Mouse (Mus musculus) midbrain, postnatal 0 days (tissue): ENCODE data around the gene Fam129b. TPM values are rescaled to one million over a fixed set of nuclear protein-coding genes. Genes with fewer than 3 reads are reported as not detected.
A peak's percentile ranks its signal among the peaks of the same experiment; 100 is the strongest.

Source experiments
- ATAC-seq: fragments of 200-750 bp; cut with Nextera tagmentation; 2 replicates; pipeline ENCODE4 v1.8.0; 2017; ENCODE audit warnings: moderate number of reproducible peaks, mild to moderate bottlenecking, moderate TSS enrichment, moderate library complexity; ENCODE audit not compliant: low FRiP score
- DNase-seq: peaks from one replicate; pipeline ENCODE4 v3.0.0-alpha.2; 2015; ENCODE audit warnings: low spot score
- H3K27ac ChIP-seq: fragments of 300-500 bp; sonication (generic); 2 replicates; pipeline ENCODE4 v1.5.1; 2014; ENCODE audit warnings: low read depth, mild to moderate bottlenecking, low read length, mixed read lengths
- H3K27me3 ChIP-seq: fragments of 300-500 bp; sonication (generic); 2 replicates; pipeline ENCODE4 v1.6.1; 2014; ENCODE audit warnings: low read length, control low read depth, mixed read lengths; ENCODE audit not compliant: insufficient read depth
- H3K36me3 ChIP-seq: fragments of 300-500 bp; sonication (generic); 2 replicates; pipeline ENCODE4 v1.6.1; 2014; ENCODE audit warnings: low read length, control low read depth, mixed read lengths; ENCODE audit not compliant: insufficient read depth
- H3K4me1 ChIP-seq: fragments of 300-500 bp; sonication (generic); 2 replicates; pipeline ENCODE4 v1.6.1; 2014; ENCODE audit warnings: mild to moderate bottlenecking, control low read depth, antibody characterized with exemption, low read length, mixed read lengths; ENCODE audit not compliant: insufficient read depth
- H3K4me2 ChIP-seq: fragments of 300-500 bp; sonication (generic); 2 replicates; pipeline ENCODE4 v1.6.1; 2014; ENCODE audit warnings: low read depth, mild to moderate bottlenecking, low read length, mixed read lengths; ENCODE audit not compliant: poor library complexity, severe bottlenecking
- H3K4me3 ChIP-seq: fragments of 300-500 bp; sonication (generic); 2 replicates; pipeline ENCODE4 v1.5.1; 2014; ENCODE audit warnings: low read depth, mild to moderate bottlenecking, low read length, moderate library complexity
- H3K9ac ChIP-seq: fragments of 300-500 bp; sonication (generic); replicated peaks from 2 replicates; pipeline ENCODE4 v1.6.1; 2014; ENCODE audit warnings: mild to moderate bottlenecking, low read length, moderate library complexity, mixed read lengths; ENCODE audit not compliant: poor library complexity, severe bottlenecking
- H3K9me3 ChIP-seq: fragments of 300-500 bp; sonication (generic); 2 replicates; pipeline ENCODE4 v1.6.1; 2016; ENCODE audit warnings: low read length, control low read depth
- CTCF ChIP-seq: IDR thresholded peaks from 2 replicates; pipeline ENCODE4 v1.5.1; 2016; ENCODE audit warnings: antibody characterized with exemption, mild to moderate bottlenecking
- WGBS: fragments of 180-500 bp; shearing (Covaris S2); extraction: QIAGEN DNeasy Blood & Tissue Kit; methylation state at CpG from one replicate; pipeline ENCODE4 v1.1.7; 2014; 5-methylcytosine and 5-hydroxymethylcytosine counted together
- polyA plus RNA-seq: library from polyadenylated mRNA; unstranded; fragments of >200 nt; fragmentation: Nextera tagmentation; extraction: Ambion mirVana; gene quantifications from 2 replicates; pipeline ENCODE4 v1.2.1, GENCODE M21; 2015
- total RNA-seq: library from RNA; depleted of rRNA; stranded (reverse); fragments of >200 nt; gene quantifications from 2 replicates; pipeline ENCODE4 v1.2.3, GENCODE M21; 2014

Gene Fam129b
- total and polyA plus RNA-seq, 2 experiments from 2014 or later, result 17.7 to 39.5 TPM

GRCm38 (mm10) chr2:32926330-32927075 lies 50.6 kb downstream of the Fam129b start:
- DNase-seq, result no peak
- H3K4me3 ChIP-seq, result no peak overlapping the region
- no peak for ATAC-seq
- no peak overlapping the region for H3K9ac ChIP-seq
- H3K27me3 ChIP-seq, result no peaks in the 10 kb centered on the region
- H3K27ac ChIP-seq, result no peak overlapping the region
- H3K9me3 ChIP-seq, result no peaks in the 10 kb centered on the region
- H3K36me3 ChIP-seq, result peaks cover 57% of the 10 kb centered on the region
- H3K4me1 ChIP-seq, result no peaks in the 10 kb centered on the region
- no peak for TF ChIP-seq CTCF
- no peak overlapping the region for H3K4me2 ChIP-seq
- WGBS, result 90% methylated on average over 12 of the region's 12 CpGs

DNA sequence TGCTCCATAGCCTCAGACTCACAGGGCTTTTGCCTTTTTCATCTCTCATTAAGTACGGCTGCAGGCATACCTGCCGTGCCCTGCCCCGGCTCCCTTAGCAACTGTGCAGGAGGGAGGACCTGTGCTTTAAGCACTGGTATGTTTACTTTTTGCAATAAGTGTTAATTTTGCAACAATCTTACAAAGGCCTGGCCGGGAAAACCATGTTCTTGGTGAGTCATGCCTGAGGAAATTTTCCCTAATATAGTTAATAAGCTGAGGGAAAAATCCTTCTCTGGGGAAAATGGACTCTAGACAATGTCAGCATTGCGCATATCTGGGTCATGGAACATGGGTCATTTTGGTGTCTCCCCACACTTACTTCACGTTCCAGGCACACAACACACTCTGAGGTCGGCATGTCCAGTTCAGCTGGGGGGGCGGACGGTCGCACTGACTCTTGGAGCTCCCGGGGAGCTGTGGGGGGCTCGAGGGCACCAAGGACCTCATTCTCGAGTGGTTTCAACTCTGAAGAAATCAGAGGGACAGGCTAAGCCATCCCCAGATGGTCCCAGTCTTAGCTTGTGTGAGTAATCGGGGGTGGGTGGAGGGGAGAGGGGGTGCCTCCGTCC lies 51.8 kb downstream of the Fam129b start:
- no peaks in the 10 kb centered on the region for H3K4me1 ChIP-seq
- H3K27me3 ChIP-seq, result no peaks in the 10 kb centered on the region
- peaks cover 54% of the 10 kb centered on the region for H3K36me3 ChIP-seq
- H3K9me3 ChIP-seq, result no peaks in the 10 kb centered on the region
- no peak overlapping the region for H3K4me3 ChIP-seq
- DNase-seq (no peak), ATAC-seq (no peak)
- H3K4me2 ChIP-seq, result no peak overlapping the region
- 77% methylated on average over 15 of the region's 15 CpGs for WGBS
- no peak overlapping the region for H3K27ac ChIP-seq
- no peak for TF ChIP-seq CTCF
- no peak overlapping the region for H3K9ac ChIP-seq

DNA sequence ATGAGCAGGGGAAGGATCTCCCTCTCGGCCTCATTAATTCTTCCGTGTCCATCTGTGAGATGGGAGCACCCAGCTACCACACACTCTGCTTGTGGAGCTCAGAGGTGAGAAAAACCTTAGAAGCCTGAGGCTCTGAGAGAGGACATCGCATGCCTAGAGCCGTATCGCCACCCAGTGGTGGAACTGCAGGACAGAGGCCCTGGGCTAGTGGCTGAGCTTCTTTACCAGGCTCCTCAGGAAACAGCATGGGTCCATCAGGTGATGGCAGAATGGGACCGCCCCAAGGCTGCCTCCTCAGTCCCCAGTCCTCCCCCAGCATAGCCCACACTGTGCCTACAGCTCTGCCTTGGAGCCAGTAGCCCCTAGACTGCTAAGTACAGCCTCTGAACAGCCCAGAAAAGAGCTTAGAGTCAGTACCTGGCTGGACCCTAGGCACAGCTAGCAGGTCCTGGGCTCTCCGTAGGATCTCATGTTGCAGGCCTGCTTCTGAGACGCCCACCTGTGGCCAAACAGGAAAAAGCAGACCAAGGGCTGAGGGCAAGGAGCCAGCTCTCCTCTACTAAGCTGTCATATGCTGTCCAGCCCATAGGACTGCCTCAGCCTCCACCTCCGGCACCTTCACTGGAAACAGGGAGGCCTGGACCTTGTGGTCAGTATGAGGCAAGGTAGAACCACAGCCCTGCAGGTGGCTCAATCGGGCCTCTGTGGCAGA lies 52.5 kb downstream of the Fam129b start:
- no peak overlapping the region for H3K9ac ChIP-seq
- ATAC-seq (peak; percentile 53), DNase-seq (peak; percentile 82)
- H3K9me3 ChIP-seq, result no peaks in the 10 kb centered on the region
- no peaks in the 10 kb centered on the region for H3K4me1 ChIP-seq
- no peak overlapping the region for H3K4me3 ChIP-seq
- WGBS, result 35% methylated on average over 10 of the region's 10 CpGs
- H3K27me3 ChIP-seq, result no peaks in the 10 kb centered on the region
- peak; percentile 83 for TF ChIP-seq CTCF
- H3K27ac ChIP-seq, result no peak overlapping the region
- H3K4me2 ChIP-seq, result no peak overlapping the region
- H3K36me3 ChIP-seq, result peaks cover 53% of the 10 kb centered on the region

DNA sequence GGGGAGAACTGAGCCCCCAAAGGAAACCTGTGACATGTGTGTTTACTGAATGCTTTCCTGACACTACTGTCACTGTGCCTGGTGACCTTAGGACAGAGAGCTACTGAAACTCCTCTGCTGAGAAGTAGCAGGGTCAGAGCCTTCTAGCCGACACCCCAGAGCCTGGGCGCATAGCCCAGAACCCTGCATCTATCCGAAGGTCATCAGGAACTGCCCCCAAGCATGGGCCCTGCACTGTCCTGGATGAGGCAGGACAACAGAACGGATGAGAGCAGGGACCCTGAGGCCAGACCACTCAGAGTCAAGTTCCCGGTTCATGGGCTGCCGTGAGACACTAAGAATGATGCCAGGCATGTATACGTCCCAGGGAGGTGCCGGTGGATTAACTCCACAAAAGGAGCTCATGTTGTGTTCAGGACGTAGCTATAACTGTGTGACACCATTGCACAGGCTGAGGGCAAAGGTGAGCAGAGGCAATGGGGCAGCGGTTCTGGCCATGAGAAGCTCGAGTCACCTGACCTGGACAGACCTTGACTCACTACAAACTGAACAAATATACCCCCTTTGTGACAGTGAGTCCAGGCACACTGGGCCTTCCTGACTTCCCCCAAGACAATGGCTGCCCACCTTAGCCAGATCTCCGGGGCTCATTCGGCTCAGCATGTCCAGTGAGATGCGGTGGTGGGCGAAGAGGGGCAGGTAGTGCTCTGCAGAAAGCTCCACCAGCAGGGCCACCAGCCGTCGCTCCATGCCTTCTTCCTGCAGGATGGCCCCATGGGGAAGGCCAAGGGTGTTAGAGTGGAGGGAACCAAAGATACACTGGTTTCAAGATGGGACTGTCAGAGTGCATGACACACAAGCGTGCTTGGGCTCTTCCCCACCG lies 53.3 kb downstream of the Fam129b start:
- TF ChIP-seq CTCF, result no peak
- H3K9ac ChIP-seq, result no peak overlapping the region
- no peak overlapping the region for H3K27ac ChIP-seq
- DNase-seq (no peak), ATAC-seq (no peak)
- no peaks in the 10 kb centered on the region for H3K27me3 ChIP-seq
- no peak overlapping the region for H3K4me3 ChIP-seq
- H3K4me1 ChIP-seq, result no peaks in the 10 kb centered on the region
- no peak overlapping the region for H3K4me2 ChIP-seq
- peaks cover 54% of the 10 kb centered on the region for H3K36me3 ChIP-seq
- no peaks in the 10 kb centered on the region for H3K9me3 ChIP-seq
- WGBS, result 89% methylated on average over 19 of the region's 19 CpGs

DNA sequence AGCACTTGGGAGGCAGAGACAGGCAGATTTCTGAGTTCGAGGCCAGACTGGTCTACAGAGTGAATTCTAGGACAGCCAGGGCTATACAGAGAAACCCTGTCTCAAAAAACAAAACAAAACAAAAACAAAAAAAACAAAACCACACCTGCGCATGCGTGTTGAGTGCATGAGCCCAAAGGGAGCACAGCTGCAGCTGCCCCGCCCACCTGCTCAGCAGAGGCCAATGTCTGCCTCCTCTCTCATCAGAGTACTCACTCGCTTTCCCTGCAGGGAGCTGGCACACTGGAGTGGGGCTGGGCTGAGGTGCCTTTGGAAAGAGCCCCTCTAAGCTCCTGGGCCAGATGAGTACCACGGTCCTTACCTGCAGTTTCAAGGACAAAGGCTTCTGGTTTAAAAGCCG lies 55.8 kb downstream of the Fam129b start:
- H3K36me3 ChIP-seq, result peaks cover 67% of the 10 kb centered on the region

More for the DNA sequence above, 55.8 kb downstream of the Fam129b start:
- Histone ChIP-seq H3K4me3 (no peak overlapping the region), H3K27me3 (no peaks in the 10 kb centered on the region), H3K9me3 (no peaks in the 10 kb centered on the region), H3K27ac (no peak overlapping the region), H3K9ac (no peak overlapping the region), H3K4me1 (no peaks in the 10 kb centered on the region), H3K4me2 (no peak overlapping the region)
- DNase-seq (no peak), ATAC-seq (no peak)
- TF ChIP-seq CTCF, result no peak
- WGBS, result 79% methylated on average over 7 of the region's 7 CpGs
